Mouse (Mus musculus) cerebellum, postnatal 36 days (tissue): ENCODE data around the gene Ddx23.

ENCODE experiments used
- DNase-seq, 2 experiments: peaks; one replicate each; pipeline ENCODE4 v3.0.0; 2021 to 2022; ENCODE audit warnings: mixed read lengths in 2 of 2

Gene Ddx23

GRCm38 (mm10) chr15:98604041-98604575, 58.6 kb downstream of the Ddx23 start:
- no peak for DNase-seq

GRCm38 (mm10) chr15:98602921-98603458, 59.7 kb downstream of the Ddx23 start:
- DNase-seq, result no peak

- no peak for DNase-seq
Measured at GRCm38 (mm10) chr15:98602191-98602881, 60.4 kb downstream of the Ddx23 start.

- no peak for DNase-seq
Measured at GRCm38 (mm10) chr15:98601832-98602190, 60.9 kb downstream of the Ddx23 start.

- no peak for DNase-seq
Measured at GRCm38 (mm10) chr15:98600036-98600709, 62.5 kb downstream of the Ddx23 start.

- DNase-seq, result no peak
Measured at GRCm38 (mm10) chr15:98596609-98597008, 66.1 kb downstream of the Ddx23 start.
